ENCODE assay signal across 8 mouse cellular contexts in the genomic region with DNA sequence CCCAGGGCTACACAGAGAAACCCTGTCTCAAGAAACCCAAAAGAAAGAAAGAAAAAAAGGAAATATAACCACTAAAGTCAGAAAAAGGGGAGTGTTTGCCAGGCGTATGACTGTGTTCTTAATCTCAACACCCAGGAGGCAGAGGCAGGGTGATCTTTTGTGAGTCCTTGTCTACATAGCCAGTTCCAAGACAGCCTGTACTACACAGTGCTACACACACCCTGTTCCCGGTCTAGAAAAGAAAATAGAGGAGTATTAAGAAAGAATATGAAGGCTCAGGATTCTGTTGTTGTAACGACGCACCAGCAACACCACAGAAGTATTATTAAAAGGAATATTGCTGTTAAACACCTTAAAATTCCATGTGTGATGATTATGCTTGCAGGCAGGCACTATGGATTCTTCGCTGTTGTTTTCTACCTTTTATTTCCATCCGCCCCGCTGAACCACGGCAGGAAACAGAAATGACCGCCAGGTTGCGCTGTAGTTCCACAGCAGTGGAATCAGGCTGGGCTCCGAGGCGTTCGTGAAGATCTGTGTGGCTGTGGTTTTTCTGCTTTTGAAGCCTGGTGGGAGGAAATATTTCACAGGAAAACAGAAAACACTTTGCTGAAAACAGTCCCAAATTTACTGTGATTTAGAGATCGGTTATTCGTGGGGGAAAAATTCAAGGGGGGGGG. TPM values are rescaled to one million over a fixed set of nuclear protein-coding genes. Genes with fewer than 3 reads are reported as not detected.
DNase-seq lines count a peak whose midpoint lies in the region; ATAC-seq lines count a peak whose summit lies in the region.

No protein-coding gene starts in this region.

- H3K4me2 ChIP-seq in hindbrain, embryonic 16.5 days (ENCODE audit: low read length): no peak overlapping the region

- no peak overlapping the region for H3K27ac ChIP-seq in hindbrain, embryonic 16.5 days (ENCODE audit: low read depth, low read length)

- H3K36me3 ChIP-seq in hindbrain, embryonic 16.5 days (ENCODE audit: control insufficient read depth, insufficient read depth, low read length): no peaks in the 10 kb centered on the region

- WGBS in hindbrain, embryonic 16.5 days: 15% methylated on average over 15 of the region's 15 CpGs

- peak; percentile 90 for DNase-seq in NIH3T3 (ENCODE audit: low read depth)
- peak; percentile 47 for DNase-seq in cerebellum, adult 8-10 months
- peak; percentile 44 to 92 for DNase-seq in frontal cortex, adult 2 months (ENCODE audit: extremely low spot score in 1 of 2, low spot score in 1 of 2)
- DNase-seq in layer of hippocampus, postnatal 36 days: peak; percentile 76 to 83
- peak; percentile 90 for DNase-seq in right cerebral cortex, postnatal 14 days
- peak; percentile 87 for DNase-seq in urinary bladder, postnatal 14 days (ENCODE audit: low spot score)

- no peaks in the 10 kb centered on the region for H3K27me3 ChIP-seq in hindbrain, embryonic 16.5 days (replicated peaks; ENCODE audit: control insufficient read depth, insufficient read depth, low read length)

- no peaks in the 10 kb centered on the region for H3K4me1 ChIP-seq in hindbrain, embryonic 16.5 days (ENCODE audit: control insufficient read depth, insufficient read depth, low read depth, low read length)

- no peak overlapping the region for H3K9ac ChIP-seq in hindbrain, embryonic 16.5 days (ENCODE audit: low read depth, low read length)

- H3K9me3 ChIP-seq in hindbrain, embryonic 16.5 days (ENCODE audit: control insufficient read depth, low read length): no peaks in the 10 kb centered on the region

- peak; percentile 96 for ATAC-seq in hindbrain, embryonic 16.5 days
- peak; percentile 100 for ATAC-seq in megakaryocyte progenitor cell, adult 5-6 weeks (replicated peaks; ENCODE audit: poor library complexity)

- no peak overlapping the region for H3K4me3 ChIP-seq in hindbrain, embryonic 16.5 days (ENCODE audit: low read length)

RNA-seq across cellular contexts. Expression of a gene that starts 19.5 kb away (rescaled TPM):
- polyA plus RNA-seq in frontal cortex, adult 2 months (2012; rRNA removed): 59.1 and 61.4 TPM in 2 replicates
- polyA plus RNA-seq in hindbrain, embryonic 16.5 days (2015; fragmentation: Nextera tagmentation; extraction: Ambion mirVana): 68.1 and 71.1 TPM in 2 replicates
- total RNA-seq in layer of hippocampus, postnatal 36 days (2021): 10 to 100 TPM; 70.9 to 71.4 TPM
- 26.6 and 36.9 TPM in 2 replicates for total RNA-seq in megakaryocyte progenitor cell, adult 5-6 weeks (2015)
- total RNA-seq in megakaryocyte progenitor cell, adult 5-6 weeks (2017): 23.3 and 25.2 TPM in 2 replicates
